Mouse (Mus musculus) stomach, adult 2 months (tissue): Measurements from ENCODE around the gene Mapre1. TPM values are rescaled to one million over a fixed set of nuclear protein-coding genes. Genes with fewer than 3 reads are reported as not detected.

Source experiments
- polyA plus RNA-seq: library from polyadenylated mRNA; depleted of rRNA; stranded (reverse); fragments of >200 nt; gene quantifications from 2 replicates; pipeline ENCODE4 v1.2.3, GENCODE M21; 2012; rRNA removed

Gene Mapre1
- 1.7 and 2.0 TPM in 2 replicates for polyA plus RNA-seq

GRCm38 (mm10) chr2:153740500-153741436, at the start of gene Mapre1:
Gene Mapre1 (plus strand): TSS chr2:153741274.

GRCm38 (mm10) chr2:153696352-153696751, 44.7 kb upstream of the Mapre1 start, which contains the start of gene Dnmt3c:
Gene Dnmt3c (plus strand): TSS chr2:153696652.

GRCm38 (mm10) chr2:153779394-153779981, 38.4 kb downstream of the Mapre1 start, which contains the start of gene Efcab8:
Gene Efcab8 (plus strand): TSS chr2:153779931.

Other genes starting within 250 kb of the Mapre1 start
- not detected in 2 replicates for gene 4930404H24Rik, start 248.5 kb upstream of the Mapre1 start, polyA plus RNA-seq
- 5.9 and 7.2 TPM in 2 replicates for gene Nol4l, start 211.3 kb upstream of the Mapre1 start, polyA plus RNA-seq
- gene Commd7, start 108.5 kb upstream of the Mapre1 start, polyA plus RNA-seq = 11.9 and 12.3 TPM in 2 replicates
- gene Dnmt3b, start 91.8 kb upstream of the Mapre1 start, polyA plus RNA-seq = 0.73 and 0.94 TPM in 2 replicates
- not detected in 2 replicates for gene Dnmt3c, start 44.6 kb upstream of the Mapre1 start, polyA plus RNA-seq
- 0.04 and 0.22 TPM in 2 replicates for gene Efcab8, start 38.7 kb downstream of the Mapre1 start, polyA plus RNA-seq
- not detected in 2 replicates for gene Sun5, start 129.8 kb downstream of the Mapre1 start, polyA plus RNA-seq
- not detected in 2 replicates for gene Bpifb2, start 133.8 kb downstream of the Mapre1 start, polyA plus RNA-seq
- not detected in 2 replicates for gene Bpifb6, start 159.1 kb downstream of the Mapre1 start, polyA plus RNA-seq
- not detected in 2 replicates for gene Bpifb3, start 177.0 kb downstream of the Mapre1 start, polyA plus RNA-seq
- 0.28 TPM in 1 of 2 replicates, not detected in the other for gene Bpifb4, start 196.9 kb downstream of the Mapre1 start, polyA plus RNA-seq
- gene Bpifa6, start 233.7 kb downstream of the Mapre1 start, polyA plus RNA-seq = not detected in 2 replicates